9 mouse cellular contexts compared by ENCODE assay signal in the genomic region with DNA sequence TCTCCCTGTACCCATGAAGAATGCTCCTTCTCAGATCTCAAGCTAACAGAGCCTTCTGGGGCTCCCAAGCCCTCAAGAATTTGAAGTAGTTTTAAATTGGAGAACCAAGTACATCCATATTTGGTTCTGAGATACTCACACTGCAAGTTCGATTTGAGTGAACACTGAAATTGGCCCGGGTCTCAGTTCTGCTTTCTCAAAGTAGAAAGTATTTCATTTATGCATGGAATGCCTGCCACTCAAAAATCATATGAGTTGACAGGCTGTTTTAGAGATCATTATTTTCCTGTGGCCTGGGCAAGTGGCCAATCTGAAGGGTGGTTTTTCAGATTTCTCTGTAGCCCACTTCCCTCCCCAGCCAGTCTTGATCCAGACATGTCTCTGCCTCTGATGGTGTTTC. TPM values are rescaled to one million over a fixed set of nuclear protein-coding genes. Genes with fewer than 3 reads are reported as not detected.
DNase-seq lines count a peak whose midpoint lies in the region; ATAC-seq and TF ChIP-seq lines count a peak whose summit lies in the region.
"Had no signal": no experiment of that assay in that cellular context is flagged by ENCODE, and none has a peak within 500 bp of the region (broad histone marks: within the 10 kb centered on the region; RNA-seq: fewer than 3 reads in every experiment).

No protein-coding gene starts in this region.

- DNase-seq in forebrain, postnatal 0 days, result peak; percentile 52
- peak; percentile 58 for DNase-seq in lung, embryonic 14.5 days
- DNase-seq in lung, postnatal 0 days (ENCODE audit: low spot score), result no peak
- no peak for DNase-seq in cerebellum, adult 9-11 months
- no peak for DNase-seq in adrenal gland, postnatal 4 days (ENCODE audit: low spot score in 2 of 2)
- DNase-seq: cerebellum, postnatal 25 days had no signal

- no peak for TF ChIP-seq CTCF in forebrain, postnatal 0 days (IDR thresholded peaks at IDR 0.05; ENCODE audit: low read depth)
- TF ChIP-seq CTCF in lung, embryonic 14.5 days (IDR thresholded peaks at IDR 0.05; ENCODE audit: low read depth), result no peak
- no peak for TF ChIP-seq CTCF in lung, postnatal 0 days (IDR thresholded peaks at IDR 0.05)

- no peak overlapping the region for H3K9ac ChIP-seq in forebrain, postnatal 0 days
- no peak overlapping the region for H3K9ac ChIP-seq in forebrain, embryonic 13.5 days
- no peak overlapping the region for H3K9ac ChIP-seq in lung, embryonic 14.5 days
- H3K9ac ChIP-seq in lung, postnatal 0 days (replicated peaks; ENCODE audit: low read depth), result no peak overlapping the region
- no peak overlapping the region for H3K9ac ChIP-seq in heart, embryonic 14.5 days (ENCODE audit: low read length)
- H3K9ac ChIP-seq in neural tube, embryonic 14.5 days (replicated peaks; ENCODE audit: low read depth, low read length), result no peak overlapping the region

- H3K27ac ChIP-seq in forebrain, postnatal 0 days (ENCODE audit: low read depth, low read length), result no peak overlapping the region
- H3K27ac ChIP-seq in forebrain, embryonic 13.5 days, result no peak overlapping the region
- H3K27ac ChIP-seq in lung, embryonic 14.5 days (ENCODE audit: low read depth), result peak overlapping the region; percentile 18; the same call in 1 of the 2 replicates
- no peak overlapping the region for H3K27ac ChIP-seq in lung, postnatal 0 days (ENCODE audit: low read length)
- H3K27ac ChIP-seq in heart, embryonic 14.5 days (replicated peaks in 1 of 2; ENCODE audit: control insufficient read depth in 1 of 2, insufficient read depth in 1 of 2, low read depth in 2 of 2, low read length in 2 of 2), result peak overlapping the region; percentile 59 to 66; a peak in 3 of 4 replicates
- peak overlapping the region; percentile 19; the same call in 1 of the 2 replicates for H3K27ac ChIP-seq in neural tube, embryonic 14.5 days (ENCODE audit: low read depth, low read length)

- no peak overlapping the region for H3K4me3 ChIP-seq in forebrain, postnatal 0 days (ENCODE audit: low read depth, low read length)
- no peak overlapping the region for H3K4me3 ChIP-seq in forebrain, embryonic 13.5 days
- no peak overlapping the region for H3K4me3 ChIP-seq in lung, embryonic 14.5 days (ENCODE audit: low read depth, low read length)
- no peak overlapping the region for H3K4me3 ChIP-seq in lung, postnatal 0 days (ENCODE audit: low read depth, low read length)
- no peak overlapping the region for H3K4me3 ChIP-seq in heart, embryonic 14.5 days (ENCODE audit: control insufficient read depth in 1 of 2, insufficient read depth in 1 of 2, low read depth in 1 of 2, low read length in 2 of 2)
- H3K4me3 ChIP-seq in neural tube, embryonic 14.5 days (ENCODE audit: low read depth, low read length), result no peak overlapping the region

- no peak overlapping the region for H3K4me2 ChIP-seq in forebrain, postnatal 0 days (ENCODE audit: low read depth)
- H3K4me2 ChIP-seq in forebrain, embryonic 13.5 days, result no peak overlapping the region
- H3K4me2 ChIP-seq in lung, embryonic 14.5 days, result no peak overlapping the region
- H3K4me2 ChIP-seq in lung, postnatal 0 days (replicated peaks; ENCODE audit: low read depth, low read length), result no peak overlapping the region
- peak overlapping the region; percentile 1; the same call in 1 of the 2 replicates for H3K4me2 ChIP-seq in heart, embryonic 14.5 days (ENCODE audit: low read length)
- H3K4me2 ChIP-seq in neural tube, embryonic 14.5 days (ENCODE audit: low read depth, low read length), result no peak overlapping the region

- no peaks in the 10 kb centered on the region for H3K27me3 ChIP-seq in forebrain, postnatal 0 days (ENCODE audit: insufficient read depth, low read length)
- no peaks in the 10 kb centered on the region for H3K27me3 ChIP-seq in forebrain, embryonic 13.5 days
- H3K27me3 ChIP-seq in lung, embryonic 14.5 days (ENCODE audit: insufficient read depth, low read length), result no peaks in the 10 kb centered on the region
- H3K27me3 ChIP-seq in lung, postnatal 0 days (replicated peaks; ENCODE audit: insufficient read depth, low read length), result no peaks in the 10 kb centered on the region
- H3K27me3 ChIP-seq in heart, embryonic 14.5 days (ENCODE audit: control insufficient read depth, insufficient read depth, low read length), result no peaks in the 10 kb centered on the region
- no peaks in the 10 kb centered on the region for H3K27me3 ChIP-seq in neural tube, embryonic 14.5 days (ENCODE audit: control insufficient read depth, insufficient read depth, low read length)

- no peak for TF ChIP-seq EP300 in lung, postnatal 0 days (IDR thresholded peaks at IDR 0.05)

- no peaks in the 10 kb centered on the region for H3K36me3 ChIP-seq in forebrain, postnatal 0 days (ENCODE audit: insufficient read depth)
- H3K36me3 ChIP-seq in forebrain, embryonic 13.5 days (ENCODE audit: poor library complexity, severe bottlenecking), result no peaks in the 10 kb centered on the region
- no peaks in the 10 kb centered on the region for H3K36me3 ChIP-seq in lung, embryonic 14.5 days (ENCODE audit: insufficient read depth)
- H3K36me3 ChIP-seq in lung, postnatal 0 days (ENCODE audit: insufficient read depth, low read length), result no peaks in the 10 kb centered on the region
- H3K36me3 ChIP-seq in heart, embryonic 14.5 days (ENCODE audit: control insufficient read depth, insufficient read depth, low read length), result no peaks in the 10 kb centered on the region
- H3K36me3 ChIP-seq in neural tube, embryonic 14.5 days (ENCODE audit: control insufficient read depth, insufficient read depth, low read length), result no peaks in the 10 kb centered on the region

- H3K4me1 ChIP-seq in forebrain, postnatal 0 days (ENCODE audit: insufficient read depth), result no peaks in the 10 kb centered on the region
- no peaks in the 10 kb centered on the region for H3K4me1 ChIP-seq in forebrain, embryonic 13.5 days
- H3K4me1 ChIP-seq in lung, embryonic 14.5 days (ENCODE audit: insufficient read depth), result peaks cover 5% of the 10 kb centered on the region; the same call in 1 of the 2 replicates
- peaks cover 10% of the 10 kb centered on the region; the same call in 1 of the 2 replicates for H3K4me1 ChIP-seq in lung, postnatal 0 days (ENCODE audit: insufficient read depth, low read depth, low read length)
- H3K4me1 ChIP-seq in heart, embryonic 14.5 days (ENCODE audit: control insufficient read depth in 2 of 2, insufficient read depth in 2 of 2, low read length in 2 of 2), result peaks cover 4 to 23% of the 10 kb centered on the region in 2 experiments
- H3K4me1 ChIP-seq in neural tube, embryonic 14.5 days (ENCODE audit: control insufficient read depth, insufficient read depth, low read length), result peaks cover 5% of the 10 kb centered on the region

- H3K9me3 ChIP-seq in forebrain, postnatal 0 days (ENCODE audit: low read length), result no peaks in the 10 kb centered on the region
- H3K9me3 ChIP-seq in forebrain, embryonic 13.5 days (replicated peaks), result no peaks in the 10 kb centered on the region
- no peaks in the 10 kb centered on the region for H3K9me3 ChIP-seq in lung, embryonic 14.5 days (ENCODE audit: low read depth, low read length)
- H3K9me3 ChIP-seq in lung, postnatal 0 days (ENCODE audit: low read length), result no peaks in the 10 kb centered on the region
- H3K9me3 ChIP-seq in heart, embryonic 14.5 days (ENCODE audit: control insufficient read depth, low read length), result no peaks in the 10 kb centered on the region
- H3K9me3 ChIP-seq in neural tube, embryonic 14.5 days (ENCODE audit: control insufficient read depth, low read length), result no peaks in the 10 kb centered on the region

- WGBS in forebrain, postnatal 0 days, result 55% methylated on average over 2 of the region's 2 CpGs
- WGBS in forebrain, embryonic 13.5 days, result 86% methylated on average over 2 of the region's 2 CpGs
- WGBS in lung, embryonic 14.5 days, result 37% methylated on average over 2 of the region's 2 CpGs
- WGBS in lung, postnatal 0 days, result 13% methylated on average over 2 of the region's 2 CpGs
- 25% methylated on average over 2 of the region's 2 CpGs for WGBS in heart, embryonic 14.5 days
- 79% methylated on average over 2 of the region's 2 CpGs for WGBS in neural tube, embryonic 14.5 days

- ATAC-seq in forebrain, postnatal 0 days, result peak; percentile 67
- ATAC-seq in forebrain, embryonic 13.5 days, result no peak
- ATAC-seq in lung, embryonic 14.5 days (ENCODE audit: insufficient read depth), result no peak
- ATAC-seq in lung, postnatal 0 days, result no peak
- no peak for ATAC-seq in heart, embryonic 14.5 days (ENCODE audit: insufficient number of reproducible peaks, insufficient read depth, low FRiP score, low read depth)
- no peak for ATAC-seq in neural tube, embryonic 14.5 days (ENCODE audit: low read depth)

RNA-seq across cellular contexts. Expression of gene Rasgrp3, which starts 36.7 kb away (rescaled TPM):
- total RNA-seq in forebrain, postnatal 0 days (2014; rRNA removed), result 5.5 and 13.8 TPM in 2 replicates
- 4.4 and 4.5 TPM in 2 replicates for polyA plus RNA-seq in forebrain, postnatal 0 days (2015; fragmentation: Nextera tagmentation; extraction: Ambion mirVana)
- polyA plus RNA-seq in forebrain, embryonic 13.5 days (2015; fragmentation: Nextera tagmentation; extraction: Ambion mirVana), result 4.8 and 5.0 TPM in 2 replicates
- polyA plus RNA-seq in lung, embryonic 14.5 days (2014; fragmentation: Nextera tagmentation; extraction: Ambion mirVana), result 24.5 and 30.1 TPM in 2 replicates
- 32.1 and 36.3 TPM in 2 replicates for polyA plus RNA-seq in lung, postnatal 0 days (2015; fragmentation: Nextera tagmentation; extraction: Ambion mirVana)
- 24.3 and 25.1 TPM in 2 replicates for polyA plus RNA-seq in heart, embryonic 14.5 days (2014; fragmentation: Nextera tagmentation; extraction: Ambion mirVana)
- 4.7 and 8.9 TPM in 2 replicates for polyA plus RNA-seq in neural tube, embryonic 14.5 days (2014; fragmentation: Nextera tagmentation; extraction: Ambion mirVana)
- 10 to 100 TPM; 27.3 to 27.5 TPM for total RNA-seq in adrenal gland, postnatal 4 days (2021)

Comparison
In these comparisons a context has a peak if more than half of its experiments do, and no peak if none do; other contexts are left out.
1. DNase-seq: peak in forebrain, postnatal 0 days (single experiment) and lung, embryonic 14.5 days (single experiment); none in lung, postnatal 0 days (single experiment), cerebellum, adult 9-11 months (single experiment) and adrenal gland, postnatal 4 days (0 of 2).
2. H3K27ac ChIP-seq: peak in lung, embryonic 14.5 days (single experiment), heart, embryonic 14.5 days (2 of 2) and neural tube, embryonic 14.5 days (single experiment); none in forebrain, postnatal 0 days (single experiment), forebrain, embryonic 13.5 days (single experiment) and lung, postnatal 0 days (single experiment).